ENCODE assay signal across 23 mouse cellular contexts in genomic region chr1:177457981-177458380, GRCm38 (mm10). TPM values are rescaled to one million over a fixed set of nuclear protein-coding genes. Genes with fewer than 3 reads are reported as not detected.
A peak's percentile ranks its signal among the peaks of the same experiment; 100 is the strongest.
DNase-seq lines count a peak whose midpoint lies in the region; ATAC-seq lines count a peak whose summit lies in the region.
"Had no signal": no experiment of that assay in that cellular context is flagged by ENCODE, and none has a peak within 500 bp of the region (broad histone marks: within the 10 kb centered on the region; RNA-seq: fewer than 3 reads in every experiment).

No protein-coding gene starts in this region.

- no peak overlapping the region for H3K4me3 ChIP-seq in forebrain, embryonic 11.5 days (ENCODE audit: low read depth, low read length)
- no peak overlapping the region for H3K4me3 ChIP-seq in forebrain, embryonic 12.5 days (replicated peaks)
- peak overlapping the region; percentile 14 for H3K4me3 ChIP-seq in megakaryocyte, embryonic 14.5 days (replicated peaks)
- H3K4me3 ChIP-seq in forebrain, embryonic 14.5 days (ENCODE audit: low read depth, low read length) = no peak overlapping the region
- H3K4me3 ChIP-seq: embryonic facial prominence, embryonic 12.5 days; gastrocnemius, adult 2 months; heart, embryonic 10.5 days; limb, embryonic 13.5 days; myocyte; neural tube, embryonic 13.5 days; stomach, embryonic 15.5 days had no signal

- no peak overlapping the region for H3K4me2 ChIP-seq in forebrain, embryonic 11.5 days (ENCODE audit: low read depth, low read length, severe bottlenecking)
- H3K4me2 ChIP-seq in forebrain, embryonic 12.5 days = no peak overlapping the region
- no peak overlapping the region for H3K4me2 ChIP-seq in forebrain, embryonic 14.5 days (ENCODE audit: low read length)
- H3K4me2 ChIP-seq: embryonic facial prominence, embryonic 12.5 days; limb, embryonic 13.5 days; lung, embryonic 14.5 days; neural tube, embryonic 13.5 days; stomach, embryonic 15.5 days had no signal

- no peaks in the 10 kb centered on the region for H3K27me3 ChIP-seq in forebrain, embryonic 11.5 days (ENCODE audit: control insufficient read depth, insufficient read depth, low read length)
- H3K27me3 ChIP-seq in forebrain, embryonic 12.5 days = 0 out of 2 replicates have a peak, but pooled peaks cover 9% of the 10 kb centered on the region
- peaks cover 5% of the 10 kb centered on the region for H3K27me3 ChIP-seq in megakaryocyte, embryonic 14.5 days (replicated peaks)
- no peaks in the 10 kb centered on the region for H3K27me3 ChIP-seq in forebrain, embryonic 14.5 days (replicated peaks; ENCODE audit: control insufficient read depth, insufficient read depth, low read length)
- H3K27me3 ChIP-seq: embryonic facial prominence, embryonic 12.5 days; stomach, embryonic 15.5 days had no signal

- H3K27ac ChIP-seq in forebrain, embryonic 11.5 days (ENCODE audit: low read depth, low read length) = no peak overlapping the region
- no peak overlapping the region for H3K27ac ChIP-seq in forebrain, embryonic 12.5 days
- peak overlapping the region; percentile 52; the same call in 1 of the 2 replicates for H3K27ac ChIP-seq in forebrain, embryonic 14.5 days (ENCODE audit: low read depth, low read length)
- H3K27ac ChIP-seq: embryonic facial prominence, embryonic 12.5 days; gastrocnemius, adult 2 months; heart, embryonic 10.5 days; limb, embryonic 13.5 days; liver, embryonic 14.5 days; neural tube, embryonic 13.5 days; stomach, embryonic 15.5 days had no signal

- ATAC-seq in forebrain, embryonic 11.5 days (replicated peaks; ENCODE audit: low FRiP score) = 0 out of 2 replicates have a peak, but pooled peaks have one; percentile 19
- no peak for ATAC-seq in forebrain, embryonic 12.5 days (ENCODE audit: low FRiP score)
- no peak for ATAC-seq in megakaryocyte, adult 5-6 weeks (ENCODE audit: poor library complexity, severe bottlenecking)
- no peak for ATAC-seq in forebrain, embryonic 14.5 days
- ATAC-seq: activated CD4-positive, CD25-positive, alpha-beta regulatory T cell, adult 4 months; midbrain, embryonic 16.5 days had no signal

- no peak overlapping the region for H3K9ac ChIP-seq in forebrain, embryonic 11.5 days (ENCODE audit: low read length)
- no peak overlapping the region for H3K9ac ChIP-seq in forebrain, embryonic 12.5 days
- H3K9ac ChIP-seq in forebrain, embryonic 14.5 days (ENCODE audit: low read length) = no peak overlapping the region
- H3K9ac ChIP-seq: embryonic facial prominence, embryonic 12.5 days; limb, embryonic 13.5 days; liver, embryonic 14.5 days; lung, embryonic 14.5 days; neural tube, embryonic 13.5 days; stomach, embryonic 15.5 days had no signal

- DNase-seq in forebrain, embryonic 11.5 days (ENCODE audit: low spot score) = no peak
- DNase-seq in forebrain, embryonic 14.5 days (ENCODE audit: low spot score) = no peak
- DNase-seq in gastrocnemius, postnatal 36 days = no peak
- DNase-seq in MN1 (ENCODE audit: low spot score) = no peak
- DNase-seq: adrenal gland, postnatal 10 days; gastrocnemius, adult 2 months; layer of hippocampus, postnatal 36 days; lung, embryonic 14.5 days; lung, postnatal 36 days; right cerebral cortex, adult 18-20 months; thymus, postnatal 25 days had no signal

- H3K9me3 ChIP-seq in forebrain, embryonic 11.5 days (ENCODE audit: control insufficient read depth, low read length) = no peaks in the 10 kb centered on the region
- no peaks in the 10 kb centered on the region for H3K9me3 ChIP-seq in forebrain, embryonic 12.5 days
- peaks cover 2% of the 10 kb centered on the region; the same call in 1 of the 2 replicates for H3K9me3 ChIP-seq in megakaryocyte, embryonic 14.5 days
- H3K9me3 ChIP-seq in forebrain, embryonic 14.5 days (replicated peaks; ENCODE audit: control insufficient read depth, low read length) = no peaks in the 10 kb centered on the region
- H3K9me3 ChIP-seq: embryonic facial prominence, embryonic 12.5 days; heart, embryonic 10.5 days; limb, embryonic 13.5 days; neural tube, embryonic 13.5 days; stomach, embryonic 15.5 days had no signal

- 70% methylated on average over 6 of the region's 6 CpGs for WGBS in forebrain, embryonic 11.5 days
- 74% methylated on average over 6 of the region's 6 CpGs for WGBS in forebrain, embryonic 12.5 days
- WGBS in forebrain, embryonic 14.5 days = 51% methylated on average over 6 of the region's 6 CpGs

- peaks cover 18% of the 10 kb centered on the region for H3K4me1 ChIP-seq in forebrain, embryonic 11.5 days (replicated peaks; ENCODE audit: control insufficient read depth, insufficient read depth, low read length)
- H3K4me1 ChIP-seq in forebrain, embryonic 12.5 days = peaks cover 32% of the 10 kb centered on the region
- peaks cover 9% of the 10 kb centered on the region for H3K4me1 ChIP-seq in megakaryocyte, embryonic 14.5 days
- H3K4me1 ChIP-seq in forebrain, embryonic 14.5 days (ENCODE audit: control insufficient read depth, insufficient read depth, low read length) = peaks cover 30% of the 10 kb centered on the region
- H3K4me1 ChIP-seq: stomach, embryonic 15.5 days had no signal

- H3K36me3 ChIP-seq in forebrain, embryonic 11.5 days (ENCODE audit: control insufficient read depth, insufficient read depth, low read length) = no peaks in the 10 kb centered on the region
- no peaks in the 10 kb centered on the region for H3K36me3 ChIP-seq in forebrain, embryonic 12.5 days (replicated peaks)
- no peaks in the 10 kb centered on the region for H3K36me3 ChIP-seq in megakaryocyte, embryonic 14.5 days (replicated peaks; ENCODE audit: low read length)
- no peaks in the 10 kb centered on the region for H3K36me3 ChIP-seq in forebrain, embryonic 14.5 days (ENCODE audit: control insufficient read depth, insufficient read depth, low read length)
- H3K36me3 ChIP-seq: embryonic facial prominence, embryonic 12.5 days; heart, embryonic 10.5 days; limb, embryonic 13.5 days; neural tube, embryonic 13.5 days; stomach, embryonic 15.5 days had no signal

- intact Hi-C loops in gastrocnemius, postnatal 36 days (cut with DNase I) = no loop called here

RNA-seq across cellular contexts. Expression of gene Zbtb18, which starts 15.8 kb away (rescaled TPM):
- 5.1 and 6.6 TPM in 2 replicates for polyA plus RNA-seq in forebrain, embryonic 11.5 days (2014; fragmentation: Nextera tagmentation; extraction: Ambion mirVana)
- 21.3 and 21.6 TPM in 2 replicates for polyA plus RNA-seq in forebrain, embryonic 12.5 days (2016; fragmentation: Nextera tagmentation; extraction: Ambion mirVana)
- polyA plus RNA-seq in megakaryocyte, embryonic 14.5 days (2012; ENCODE audit: insufficient read depth, low replicate concordance) = 1.2 and 3.1 TPM in 2 replicates
- 45.0 and 48.4 TPM in 2 replicates for total RNA-seq in megakaryocyte, adult 5-6 weeks (2015)
- 47.9 and 73.7 TPM in 2 replicates for total RNA-seq in megakaryocyte, adult 5-6 weeks (2017)
- polyA plus RNA-seq in forebrain, embryonic 14.5 days (2014; fragmentation: Nextera tagmentation; extraction: Ambion mirVana) = 102 and 109 TPM in 2 replicates
- total RNA-seq in gastrocnemius, postnatal 36 days (2021) = 10 to 100 TPM; 89.0 to 92.0 TPM
